Mouse (Mus musculus) thymus, adult 2 months (tissue): ENCODE measurements at regions not wholly inside any gene's neighbourhood (a gene's known extent, or its start where the extent isn't known, plus 50 kb on each side); places are given as distances from the start of the nearest gene placed in this dataset.

Source experiments
- CTCF ChIP-seq: fragments of 200-500 bp; IDR thresholded peaks from 2 replicates; pipeline ENCODE4 v1.5.1; 2012; ENCODE audit warnings: mild to moderate bottlenecking, control low read depth, low read length, moderate library complexity, borderline replicate concordance; ENCODE audit not compliant: control insufficient read depth, poor library complexity, insufficient read depth; ENCODE audit errors: extremely low read depth
- POLR2A ChIP-seq: fragments of 200-500 bp; IDR thresholded peaks from 2 replicates; pipeline ENCODE4 v1.6.1; 2012; ENCODE audit warnings: mild to moderate bottlenecking, low read length, control low read depth, moderate library complexity; ENCODE audit not compliant: control insufficient read depth, poor library complexity, insufficient read depth; ENCODE audit errors: extremely low read depth

- TF ChIP-seq POLR2A = no peak
- TF ChIP-seq CTCF = no peak
Measured at GRCm38 (mm10) chr2:51015360-51016128, 133.4 kb downstream of the Rnd3 start.
